Mouse (Mus musculus) lung, adult 2 months (tissue): ENCODE measurements at regions not wholly inside any gene's neighbourhood (a gene's known extent, or its start where the extent isn't known, plus 50 kb on each side); places are given as distances from the start of the nearest gene placed in this dataset.

Source experiments
- CTCF ChIP-seq: fragments of 200-500 bp; IDR thresholded peaks from 2 replicates; pipeline ENCODE4 v1.5.1; 2011; ENCODE audit warnings: mild to moderate bottlenecking, low read length, control low read depth; ENCODE audit not compliant: insufficient read depth
- POLR2A ChIP-seq: fragments of 200-500 bp; IDR thresholded peaks from 2 replicates; pipeline ENCODE4 v1.6.1; 2011; ENCODE audit warnings: low read depth, mild to moderate bottlenecking, control low read depth, low read length, borderline replicate concordance; ENCODE audit errors: extremely low read depth

DNA sequence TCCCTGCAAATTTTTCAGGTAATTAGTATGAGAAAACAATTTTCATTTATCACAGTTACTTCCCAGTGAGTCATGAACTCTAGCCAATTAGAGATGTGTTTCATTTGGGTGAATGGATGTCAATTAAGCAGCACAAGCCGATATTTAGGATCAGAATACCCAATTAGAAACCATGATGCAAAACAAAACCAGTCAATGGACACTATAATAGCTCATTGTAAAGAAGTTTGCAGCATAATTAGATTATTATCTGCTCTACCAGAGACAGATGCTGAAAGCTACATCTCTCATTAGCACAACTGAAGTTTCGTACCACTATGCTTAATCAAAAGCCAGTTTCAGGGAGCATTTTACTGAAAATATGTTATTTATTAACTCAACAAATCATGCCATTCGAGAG is 152.5 kb downstream of the Arl4a start:
- TF ChIP-seq POLR2A (no peak), CTCF (no peak)
